ENCODE assay signal across 16 mouse cellular contexts in genomic region chr4:47329285-47329684, GRCm38 (mm10).
"Had no signal": no experiment of that assay in that cellular context is flagged by ENCODE, and none has a peak within 500 bp of the region (broad histone marks: within the 10 kb centered on the region; RNA-seq: fewer than 3 reads in every experiment).

No protein-coding gene starts in this region.

- H3K9ac ChIP-seq: liver, embryonic 13.5 days; midbrain, embryonic 13.5 days; neural tube, embryonic 13.5 days had no signal

- ATAC-seq: midbrain, embryonic 13.5 days; midbrain, embryonic 16.5 days had no signal

- DNase-seq: kidney, adult 8-10 months; layer of hippocampus, postnatal 36 days; liver, embryonic 13.5 days; lung, postnatal 14 days; retina, postnatal 1 day; right cerebral cortex, postnatal 25 days; spleen, adult 18-20 months; thymus, postnatal 25 days had no signal

- H3K4me3 ChIP-seq: left cerebral cortex, adult 2 months; liver, embryonic 13.5 days; megakaryocyte, embryonic 14.5 days; midbrain, embryonic 10.5 days; midbrain, embryonic 13.5 days; myocyte; neural tube, embryonic 13.5 days had no signal

- H3K4me1 ChIP-seq: midbrain, embryonic 10.5 days; midbrain, embryonic 13.5 days; neural tube, embryonic 13.5 days had no signal

- H3K27me3 ChIP-seq: midbrain, embryonic 13.5 days; neural tube, embryonic 13.5 days had no signal

- H3K36me3 ChIP-seq: liver, embryonic 13.5 days; midbrain, embryonic 10.5 days; midbrain, embryonic 13.5 days; neural tube, embryonic 13.5 days had no signal

- H3K4me2 ChIP-seq: liver, embryonic 13.5 days; midbrain, embryonic 13.5 days; neural tube, embryonic 13.5 days had no signal

- H3K27ac ChIP-seq: kidney, postnatal 0 days; left cerebral cortex, adult 2 months; liver, embryonic 13.5 days; midbrain, embryonic 10.5 days; midbrain, embryonic 13.5 days; neural tube, embryonic 13.5 days had no signal

- H3K9me3 ChIP-seq: liver, embryonic 13.5 days; megakaryocyte, embryonic 14.5 days; midbrain, embryonic 10.5 days; midbrain, embryonic 13.5 days; neural tube, embryonic 13.5 days had no signal
